Mouse (Mus musculus): Measurements from ENCODE around the gene Wnt5b. TPM values are rescaled to one million over a fixed set of nuclear protein-coding genes. Genes with fewer than 3 reads are reported as not detected.
A peak's percentile ranks its signal among the peaks of the same experiment; 100 is the strongest.

Gene Wnt5b
- polyA plus RNA-seq, 1 experiment from 2014 or later, result not detected

- no peaks in the 10 kb centered on the region for H3K79me2 ChIP-seq (ENCODE audit: inconsistent target)
- H3K4me3 ChIP-seq (ENCODE audit: inconsistent target), result no peak overlapping the region
- H3K27ac ChIP-seq, result peak overlapping the region; percentile 32; the same call in 1 of the 2 replicates
- H3K36me3 ChIP-seq (ENCODE audit: inconsistent target), result no peaks in the 10 kb centered on the region
- WGBS (ENCODE audit: missing documents), result 59% methylated on average over 3 of the region's 3 CpGs
Measured at GRCm38 (mm10) chr6:119470777-119471176, 73.4 kb downstream of the Wnt5b start.

DNA sequence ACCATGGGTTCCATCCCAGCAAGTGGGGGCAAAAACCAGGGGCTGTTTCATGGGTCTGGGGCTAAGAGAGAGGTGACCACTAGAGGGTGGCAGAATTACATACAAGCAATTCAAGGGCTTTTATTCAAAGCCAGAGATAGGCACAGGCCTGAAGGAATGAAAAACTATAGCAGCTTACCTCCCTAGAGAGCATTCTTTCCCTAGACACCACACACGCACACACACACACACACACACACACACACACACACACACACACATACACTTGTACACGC lies 76.4 kb downstream of the Wnt5b start:
- WGBS (ENCODE audit: missing documents), result 100% methylated on average over 2 of the region's 2 CpGs

DNA sequence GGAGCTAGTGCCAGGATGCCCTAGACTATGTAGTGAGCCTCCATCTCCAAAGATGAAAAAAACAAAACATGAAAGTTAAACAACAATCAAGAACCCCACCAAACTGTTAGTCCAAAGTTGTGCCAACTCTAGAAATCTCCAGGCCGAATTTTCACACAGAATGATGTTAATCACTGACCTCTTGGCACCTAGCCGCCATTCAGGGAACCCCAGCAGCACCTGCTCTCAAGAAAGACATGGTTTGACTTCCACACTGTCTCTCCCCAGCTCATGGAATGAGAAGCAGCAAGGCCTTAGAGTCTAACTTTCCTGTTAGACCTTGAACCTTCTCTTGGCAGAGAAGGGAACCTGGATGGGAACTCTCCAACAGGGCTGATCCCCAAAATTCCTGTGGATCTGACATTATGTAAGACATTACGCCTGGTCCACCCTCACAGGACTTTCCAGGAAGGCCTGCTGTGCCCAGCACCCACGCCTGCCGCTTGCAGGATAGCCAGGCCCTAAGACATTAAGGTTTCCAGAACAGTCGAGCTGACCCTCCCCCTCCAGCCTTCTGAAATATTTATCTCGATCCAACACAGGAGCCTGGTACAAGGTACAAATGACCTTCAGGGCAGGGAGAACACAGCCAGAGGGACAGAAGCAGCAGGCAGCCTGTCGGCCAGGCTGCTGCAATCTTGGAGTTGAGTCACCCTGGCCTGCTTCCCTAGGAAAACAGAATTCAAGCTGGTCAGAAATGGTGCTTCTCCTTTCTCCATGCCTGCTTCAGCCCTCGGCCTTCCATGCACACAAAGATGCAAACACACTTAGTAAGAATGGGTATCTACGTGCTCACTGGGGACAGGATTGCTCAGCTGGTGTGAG lies 77.0 kb downstream of the Wnt5b start:
- 74% methylated on average over 10 of the region's 10 CpGs for WGBS (ENCODE audit: missing documents)
- Histone ChIP-seq H3K4me3 (ENCODE audit: inconsistent target) (no peak overlapping the region), H3K27ac (no peak overlapping the region), H3K79me2 (ENCODE audit: inconsistent target) (no peaks in the 10 kb centered on the region), H3K36me3 (ENCODE audit: inconsistent target) (no peaks in the 10 kb centered on the region)

More for the DNA sequence above, 76.4 kb downstream of the Wnt5b start:
- H3K36me3 ChIP-seq (ENCODE audit: inconsistent target), result no peaks in the 10 kb centered on the region
- H3K4me3 ChIP-seq (ENCODE audit: inconsistent target), result no peak overlapping the region
- H3K27ac ChIP-seq, result no peak overlapping the region
- H3K79me2 ChIP-seq (ENCODE audit: inconsistent target), result no peaks in the 10 kb centered on the region

DNA sequence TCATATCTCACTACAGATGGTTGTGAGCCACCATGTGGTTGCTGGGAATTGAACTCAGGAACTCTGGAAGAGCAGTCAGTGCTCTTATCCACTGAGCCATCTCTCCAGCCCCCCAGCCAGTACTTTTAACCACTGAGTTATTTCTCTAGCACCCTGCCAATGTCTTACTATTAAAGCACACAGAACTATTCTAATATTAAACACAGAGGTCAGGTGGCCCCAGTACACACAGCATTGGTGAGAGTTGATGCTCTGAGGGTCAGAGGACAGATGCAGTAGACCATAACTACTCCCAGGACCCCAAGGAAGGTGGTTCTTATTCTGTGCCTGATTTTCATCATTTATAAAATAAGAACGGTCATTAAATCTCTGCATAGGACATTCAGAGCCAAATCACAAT lies 78.0 kb downstream of the Wnt5b start:
- Histone ChIP-seq H3K4me3 (ENCODE audit: inconsistent target) (no peak overlapping the region), H3K27ac (no peak overlapping the region), H3K36me3 (ENCODE audit: inconsistent target) (no peaks in the 10 kb centered on the region), H3K79me2 (ENCODE audit: inconsistent target) (no peaks in the 10 kb centered on the region)
- WGBS (ENCODE audit: missing documents), result 92% methylated on average over 1 of the region's 1 CpGs

DNA sequence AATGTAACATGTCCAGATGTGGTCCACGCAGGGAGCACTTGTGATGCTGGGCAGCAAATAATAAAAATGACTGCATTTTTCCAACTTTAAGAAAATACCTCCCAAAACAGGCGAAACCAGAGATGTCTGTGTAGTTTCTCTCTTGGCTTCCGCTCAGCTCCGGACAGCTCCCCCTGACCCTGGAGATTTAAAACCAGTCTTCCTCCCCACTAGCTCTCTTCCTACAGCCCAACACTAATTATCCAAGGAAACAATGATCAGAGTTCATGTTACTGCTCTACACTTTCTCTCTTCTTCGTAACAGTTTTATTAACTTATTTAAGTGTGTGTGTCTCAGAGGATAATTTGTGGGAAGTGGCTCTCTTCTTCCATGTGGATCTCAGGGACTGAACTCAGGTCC lies 83.8 kb downstream of the Wnt5b start:
- 95% methylated on average over 5 of the region's 5 CpGs for WGBS (ENCODE audit: missing documents)

DNA sequence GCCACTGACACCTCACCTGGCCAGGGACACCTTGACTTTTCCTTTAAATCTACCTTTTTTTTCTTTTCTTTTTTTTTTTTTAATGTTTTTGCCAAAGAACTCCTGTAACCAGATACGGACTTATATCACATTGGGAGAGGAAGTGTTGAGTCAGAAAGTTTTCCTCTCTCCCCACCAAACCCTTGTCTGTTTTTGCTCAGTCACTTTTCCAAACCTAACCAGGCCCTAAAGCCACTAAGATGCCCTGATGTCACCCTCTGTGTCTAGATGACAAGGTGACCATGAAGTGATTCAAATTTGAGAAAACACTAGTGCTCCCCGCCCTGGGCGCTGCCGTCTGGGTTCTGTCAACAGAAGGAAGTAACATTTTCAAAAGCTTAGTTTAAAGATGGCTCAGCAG lies 85.1 kb downstream of the Wnt5b start:
- Histone ChIP-seq H3K27ac (no peak overlapping the region), H3K4me3 (ENCODE audit: inconsistent target) (no peak overlapping the region), H3K79me2 (ENCODE audit: inconsistent target) (no peaks in the 10 kb centered on the region), H3K36me3 (ENCODE audit: inconsistent target) (no peaks in the 10 kb centered on the region)
- WGBS (ENCODE audit: missing documents), result 39% methylated on average over 4 of the region's 4 CpGs

More for the DNA sequence above, 83.8 kb downstream of the Wnt5b start:
- no peaks in the 10 kb centered on the region for H3K36me3 ChIP-seq (ENCODE audit: inconsistent target)
- no peak overlapping the region for H3K27ac ChIP-seq
- H3K79me2 ChIP-seq (ENCODE audit: inconsistent target), result no peaks in the 10 kb centered on the region
- H3K4me3 ChIP-seq (ENCODE audit: inconsistent target), result no peak overlapping the region

DNA sequence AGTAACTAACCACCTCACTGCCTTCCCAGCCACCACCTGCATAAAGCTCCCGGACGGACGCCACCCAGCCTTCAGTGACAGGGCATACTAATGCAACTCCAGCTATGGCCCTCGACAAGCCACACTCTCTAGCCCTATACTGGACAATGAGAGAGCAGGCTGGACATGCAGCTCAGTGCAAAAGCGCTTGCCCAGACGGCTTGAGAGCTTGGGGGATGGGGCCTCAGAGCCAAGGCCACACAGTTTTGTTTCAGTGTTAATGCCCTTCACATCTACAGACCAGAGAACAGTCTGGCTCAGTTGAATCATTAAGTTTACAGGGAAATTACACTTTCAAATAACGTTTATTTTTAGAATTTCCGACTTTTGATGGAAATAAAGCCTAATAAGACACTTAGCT lies 86.0 kb downstream of the Wnt5b start:
- Histone ChIP-seq H3K79me2 (ENCODE audit: inconsistent target) (no peaks in the 10 kb centered on the region), H3K27ac (no peak overlapping the region), H3K36me3 (ENCODE audit: inconsistent target) (no peaks in the 10 kb centered on the region), H3K4me3 (ENCODE audit: inconsistent target) (no peak overlapping the region)
- 81% methylated on average over 8 of the region's 8 CpGs for WGBS (ENCODE audit: missing documents)

DNA sequence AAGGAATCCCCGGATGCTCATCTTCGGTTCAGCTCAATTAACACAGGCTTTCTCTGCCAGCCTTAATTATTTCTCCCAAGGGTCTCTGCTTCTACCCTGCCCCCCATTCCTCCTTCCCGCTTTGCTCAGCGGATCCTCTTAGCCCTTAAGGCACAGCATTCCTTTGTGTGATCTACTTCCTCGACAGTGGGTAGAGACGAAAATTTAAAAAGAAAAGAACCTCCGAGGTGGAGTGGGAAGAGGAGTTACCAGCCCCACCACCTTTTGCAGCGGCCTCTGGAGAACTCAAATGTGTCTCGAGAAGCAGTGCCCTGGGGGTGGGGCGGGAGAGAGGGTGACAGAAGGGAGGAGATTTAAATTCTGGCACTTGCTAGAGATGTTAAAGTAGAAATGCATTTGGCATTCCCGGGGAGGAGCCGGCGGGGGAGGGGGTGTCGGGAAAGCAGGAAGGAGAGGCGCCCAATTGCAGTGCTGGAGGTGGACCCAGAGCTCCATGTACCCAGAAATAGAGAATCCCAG lies 92.1 kb downstream of the Wnt5b start:
- H3K4me3 ChIP-seq (ENCODE audit: inconsistent target), result no peak overlapping the region
- H3K36me3 ChIP-seq (ENCODE audit: inconsistent target), result no peaks in the 10 kb centered on the region
- 14% methylated on average over 15 of the region's 15 CpGs for WGBS (ENCODE audit: missing documents)

GRCm38 (mm10) chr6:119450965-119451943 lies 92.9 kb downstream of the Wnt5b start:
- Histone ChIP-seq H3K27ac (no peak overlapping the region), H3K79me2 (ENCODE audit: inconsistent target) (no peaks in the 10 kb centered on the region), H3K4me3 (ENCODE audit: inconsistent target) (no peak overlapping the region), H3K36me3 (ENCODE audit: inconsistent target) (no peaks in the 10 kb centered on the region)
- 4% methylated on average over 14 of the region's 14 CpGs for WGBS (ENCODE audit: missing documents)

More for the DNA sequence above, 92.1 kb downstream of the Wnt5b start:
- no peaks in the 10 kb centered on the region for H3K79me2 ChIP-seq (ENCODE audit: inconsistent target)
- H3K27ac ChIP-seq, result no peak overlapping the region

DNA sequence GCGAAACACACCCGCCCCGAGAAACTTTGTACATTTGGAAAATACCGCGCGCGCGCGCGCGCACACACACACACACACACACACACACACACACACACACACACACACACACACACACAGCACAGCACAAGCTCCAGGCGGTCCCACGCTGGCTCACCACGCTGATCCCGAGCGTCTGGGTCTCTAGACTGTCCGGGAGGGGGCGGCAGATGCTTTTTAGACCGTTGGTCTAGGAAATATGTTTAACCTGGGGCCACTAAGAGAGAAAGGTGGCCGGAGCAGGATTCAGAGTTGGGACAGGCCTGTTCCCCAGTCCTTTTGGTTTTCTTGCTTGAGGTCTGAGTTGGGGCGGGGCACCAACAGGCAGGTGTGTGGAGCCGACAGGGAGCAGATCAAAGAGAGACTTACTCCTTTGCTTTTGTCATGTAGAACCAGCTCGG lies 95.1 kb downstream of the Wnt5b start:
- no peaks in the 10 kb centered on the region for H3K79me2 ChIP-seq (ENCODE audit: inconsistent target)
- no peaks in the 10 kb centered on the region for H3K36me3 ChIP-seq (ENCODE audit: inconsistent target)
- no peak overlapping the region for H3K27ac ChIP-seq
- no peak overlapping the region for H3K4me3 ChIP-seq (ENCODE audit: inconsistent target)
- WGBS (ENCODE audit: missing documents), result 13% methylated on average over 22 of the region's 23 CpGs

DNA sequence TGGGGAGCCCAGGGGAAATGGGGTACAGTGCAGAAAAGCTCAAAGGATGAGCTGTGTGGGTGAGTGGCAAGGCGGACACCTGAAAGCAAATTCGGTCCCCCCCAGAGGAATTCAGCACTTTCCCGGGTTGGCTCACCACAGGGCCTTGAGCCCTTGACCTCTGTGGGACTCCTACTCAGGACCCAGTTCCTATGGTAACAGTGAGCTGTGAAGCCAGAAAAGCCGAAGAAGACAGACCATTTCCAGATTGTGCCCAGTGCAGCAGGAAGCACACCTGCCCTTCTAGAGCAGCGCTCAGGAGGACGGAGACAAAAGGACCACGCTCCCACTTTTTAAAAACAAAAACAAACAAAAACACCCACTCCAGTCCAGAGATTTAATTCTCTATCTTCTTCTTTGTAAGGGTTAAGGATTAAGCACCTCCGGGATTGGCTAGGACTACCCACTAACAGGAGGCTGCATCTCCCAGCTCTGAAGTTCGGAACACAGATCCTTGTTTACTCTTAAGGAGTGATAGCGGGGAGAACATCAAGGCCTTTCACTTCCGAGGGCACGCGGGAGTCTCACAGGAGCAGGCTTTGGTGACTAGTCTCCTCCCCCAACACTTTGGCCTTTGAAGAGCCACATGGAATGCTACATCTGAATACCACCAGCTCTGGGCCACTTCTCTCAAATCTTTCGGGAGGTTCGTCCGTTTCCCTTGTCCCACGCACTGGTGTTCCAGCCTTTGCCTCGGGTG lies 95.7 kb downstream of the Wnt5b start:
- Histone ChIP-seq H3K27ac (no peak overlapping the region), H3K79me2 (ENCODE audit: inconsistent target) (no peaks in the 10 kb centered on the region), H3K36me3 (ENCODE audit: inconsistent target) (no peaks in the 10 kb centered on the region), H3K4me3 (ENCODE audit: inconsistent target) (no peak overlapping the region)
- 38% methylated on average over 18 of the region's 18 CpGs for WGBS (ENCODE audit: missing documents)

DNA sequence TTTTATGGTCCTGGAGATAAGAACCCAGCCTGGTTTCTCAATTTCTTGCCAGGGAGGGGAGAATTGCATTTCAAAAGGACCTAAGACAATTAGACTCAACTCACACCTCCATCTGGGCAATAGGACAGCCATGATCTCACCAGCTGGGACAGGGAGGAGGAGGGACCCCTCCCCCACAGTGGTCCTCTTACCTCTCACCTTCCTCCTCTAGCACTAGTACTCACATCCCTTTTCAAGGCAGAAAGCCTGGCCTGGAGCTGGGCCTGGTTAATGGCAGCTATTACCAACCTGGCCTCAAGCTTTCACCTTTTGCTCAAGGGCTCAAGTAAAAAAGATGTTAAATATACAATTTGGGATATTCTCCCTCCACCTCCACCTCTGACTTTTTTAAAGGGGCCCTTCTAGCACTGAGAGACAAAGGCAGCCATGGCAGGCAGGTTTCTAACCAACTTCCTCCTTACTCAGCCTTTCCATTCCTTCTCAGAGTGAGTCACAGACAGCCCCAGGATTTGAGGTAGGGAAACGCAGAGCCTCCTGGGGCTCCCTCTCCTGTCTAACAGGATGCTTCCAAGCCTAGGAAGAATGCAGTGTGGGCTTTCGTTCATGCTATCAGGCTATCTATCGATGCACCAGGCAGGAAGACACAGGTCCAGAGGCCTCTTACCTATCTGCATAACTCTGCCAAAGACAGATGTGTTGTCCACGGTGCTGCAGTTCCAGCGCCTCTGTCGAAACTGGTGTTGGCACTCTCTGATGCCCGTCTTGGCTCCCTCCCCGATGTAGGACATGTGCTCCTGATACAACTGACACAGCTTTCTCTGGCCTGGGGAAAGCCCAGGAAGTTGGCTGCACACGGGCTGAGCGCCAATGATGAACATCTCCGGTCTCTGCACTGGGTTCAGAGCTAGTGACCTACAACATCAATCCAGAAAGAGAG lies 98.2 kb downstream of the Wnt5b start:
- H3K36me3 ChIP-seq (ENCODE audit: inconsistent target), result no peaks in the 10 kb centered on the region
- WGBS (ENCODE audit: missing documents), result 61% methylated on average over 11 of the region's 11 CpGs
- no peak overlapping the region for H3K27ac ChIP-seq
- no peaks in the 10 kb centered on the region for H3K79me2 ChIP-seq (ENCODE audit: inconsistent target)
- H3K4me3 ChIP-seq (ENCODE audit: inconsistent target), result no peak overlapping the region

Measured in macrophage (primary cell).